In genomic region chr16:17466875-17467663, GRCm38 (mm10) we compare ENCODE assay signal across 31 mouse cellular contexts. TPM values are rescaled to one million over a fixed set of nuclear protein-coding genes. Genes with fewer than 3 reads are reported as not detected.
DNase-seq lines count a peak whose midpoint lies in the region; ATAC-seq and TF ChIP-seq lines count a peak whose summit lies in the region.
"Had no signal": no experiment of that assay in that cellular context is flagged by ENCODE, and none has a peak within 500 bp of the region (broad histone marks: within the 10 kb centered on the region; RNA-seq: fewer than 3 reads in every experiment).

No protein-coding gene starts in this region.

- H3K27ac ChIP-seq in kidney, adult 2 months (ENCODE audit: insufficient read depth, low read depth, low read length) = no peak overlapping the region
- H3K27ac ChIP-seq in kidney, embryonic 16.5 days (ENCODE audit: low read length) = no peak overlapping the region
- H3K27ac ChIP-seq in intestine, postnatal 0 days (ENCODE audit: low read depth, low read length) = peak overlapping the region; percentile 55
- H3K27ac ChIP-seq: embryonic facial prominence, embryonic 12.5 days; embryonic facial prominence, embryonic 15.5 days; forebrain, embryonic 12.5 days; forebrain, embryonic 15.5 days; gastrocnemius, adult 2 months; heart, embryonic 15.5 days; hindbrain, embryonic 14.5 days; hindbrain, postnatal 0 days had no signal

- DNase-seq in kidney, adult 2 months = peak; percentile 17
- DNase-seq in brain, embryonic 14.5 days (ENCODE audit: low read depth) = peak; percentile 15
- peak; percentile 27 for DNase-seq in yolk sac, embryonic 10.5 days (ENCODE audit: low spot score)
- no peak for DNase-seq in spleen, adult 12 weeks (ENCODE audit: low spot score)
- DNase-seq in lung, postnatal 25 days (ENCODE audit: low spot score) = no peak
- DNase-seq: adrenal gland, adult 2 months; adrenal gland, postnatal 14 days; cerebellum, adult 11 months; cerebellum, adult 2 months; cerebellum, adult 9-11 months; cerebellum, postnatal 25 days; gastrocnemius, adult 2 months; gastrocnemius, postnatal 14 days; heart, adult 18-20 months; heart, postnatal 10 days; heart, postnatal 4 days had no signal

- H3K9ac ChIP-seq in kidney, embryonic 16.5 days (replicated peaks; ENCODE audit: low read length) = no peak overlapping the region
- H3K9ac ChIP-seq in intestine, postnatal 0 days (ENCODE audit: low read depth, low read length) = no peak overlapping the region
- H3K9ac ChIP-seq: embryonic facial prominence, embryonic 12.5 days; embryonic facial prominence, embryonic 15.5 days; forebrain, embryonic 12.5 days; forebrain, embryonic 15.5 days; heart, embryonic 12.5 days; heart, embryonic 15.5 days; hindbrain, embryonic 14.5 days had no signal

- no peak for TF ChIP-seq POLR2A in kidney, adult 2 months (IDR thresholded peaks at IDR 0.05; ENCODE audit: low read depth, low read length)
- no peak for TF ChIP-seq POLR2A in brain, embryonic 14.5 days (IDR thresholded peaks at IDR 0.05; ENCODE audit: borderline replicate concordance, extremely low read depth, insufficient read depth, insufficient read length, poor library complexity, severe bottlenecking)

- peaks cover 4% of the 10 kb centered on the region; the same call in 1 of the 2 replicates for H3K36me3 ChIP-seq in kidney, adult 2 months (ENCODE audit: control insufficient read depth, insufficient read depth, low read length)
- H3K36me3 ChIP-seq in kidney, embryonic 16.5 days (ENCODE audit: insufficient read depth, low read length) = peaks cover 14% of the 10 kb centered on the region
- peaks cover 21% of the 10 kb centered on the region for H3K36me3 ChIP-seq in intestine, postnatal 0 days (ENCODE audit: control insufficient read depth, insufficient read depth)

- WGBS in kidney, adult 2 months = 63% methylated on average over 4 of the region's 4 CpGs
- WGBS in kidney, embryonic 16.5 days = 84% methylated on average over 4 of the region's 4 CpGs
- WGBS in intestine, postnatal 0 days = 54% methylated on average over 4 of the region's 4 CpGs

- peaks cover 11% of the 10 kb centered on the region; the same call in 1 of the 2 replicates for H3K4me1 ChIP-seq in kidney, adult 2 months (ENCODE audit: control insufficient read depth, insufficient read depth, low read length)
- no peaks in the 10 kb centered on the region for H3K4me1 ChIP-seq in kidney, embryonic 16.5 days (ENCODE audit: insufficient read depth, low read length)
- no peaks in the 10 kb centered on the region for H3K4me1 ChIP-seq in intestine, postnatal 0 days (replicated peaks; ENCODE audit: control insufficient read depth, insufficient read depth, low read length)
- H3K4me1 ChIP-seq: embryonic facial prominence, embryonic 12.5 days; embryonic facial prominence, embryonic 15.5 days; forebrain, embryonic 12.5 days; forebrain, embryonic 15.5 days had no signal

- H3K4me3 ChIP-seq in kidney, adult 2 months (ENCODE audit: insufficient read depth, low read depth, low read length) = no peak overlapping the region
- no peak overlapping the region for H3K4me3 ChIP-seq in kidney, embryonic 16.5 days (ENCODE audit: low read length)
- H3K4me3 ChIP-seq in intestine, postnatal 0 days (ENCODE audit: low read depth, low read length) = no peak overlapping the region
- H3K4me3 ChIP-seq: embryonic facial prominence, embryonic 12.5 days; embryonic facial prominence, embryonic 15.5 days; forebrain, embryonic 12.5 days; forebrain, embryonic 15.5 days; gastrocnemius, adult 2 months; heart, embryonic 12.5 days; heart, embryonic 15.5 days had no signal

- no peak for TF ChIP-seq CTCF in kidney, adult 2 months (conservative IDR thresholded peaks at IDR 0.05; ENCODE audit: insufficient read depth, insufficient read length, low read depth, low read length)
- TF ChIP-seq CTCF in brain, embryonic 14.5 days (IDR thresholded peaks at IDR 0.05; ENCODE audit: borderline replicate concordance, extremely low read depth, insufficient read depth, insufficient read length) = no peak
- TF ChIP-seq CTCF in intestine, postnatal 0 days (IDR thresholded peaks at IDR 0.05; ENCODE audit: low read depth) = no peak

- H3K9me3 ChIP-seq in kidney, embryonic 16.5 days (ENCODE audit: low read length) = no peaks in the 10 kb centered on the region
- H3K9me3 ChIP-seq in intestine, postnatal 0 days (ENCODE audit: control insufficient read depth) = no peaks in the 10 kb centered on the region
- H3K9me3 ChIP-seq: embryonic facial prominence, embryonic 12.5 days; embryonic facial prominence, embryonic 15.5 days; forebrain, embryonic 12.5 days; forebrain, embryonic 15.5 days; G1E; heart, embryonic 12.5 days; heart, embryonic 15.5 days had no signal

- no peaks in the 10 kb centered on the region for H3K27me3 ChIP-seq in kidney, adult 2 months (replicated peaks; ENCODE audit: control insufficient read depth, insufficient read depth, low read length)
- H3K27me3 ChIP-seq in kidney, embryonic 16.5 days (ENCODE audit: insufficient read depth, low read length) = no peaks in the 10 kb centered on the region
- no peaks in the 10 kb centered on the region for H3K27me3 ChIP-seq in intestine, postnatal 0 days (replicated peaks; ENCODE audit: control insufficient read depth, insufficient read depth, low read length)
- H3K27me3 ChIP-seq: embryonic facial prominence, embryonic 12.5 days; embryonic facial prominence, embryonic 15.5 days; forebrain, embryonic 12.5 days; forebrain, embryonic 15.5 days; heart, embryonic 12.5 days; heart, embryonic 15.5 days; Patski had no signal

- H3K4me2 ChIP-seq in kidney, embryonic 16.5 days (replicated peaks; ENCODE audit: low read depth, low read length) = no peak overlapping the region
- H3K4me2 ChIP-seq in intestine, postnatal 0 days (replicated peaks; ENCODE audit: low read depth) = 0 out of 2 replicates have a peak overlapping the region, but pooled peaks have one; percentile 25
- H3K4me2 ChIP-seq: embryonic facial prominence, embryonic 12.5 days; embryonic facial prominence, embryonic 15.5 days; forebrain, embryonic 12.5 days; forebrain, embryonic 15.5 days; heart, embryonic 12.5 days; heart, embryonic 15.5 days; hindbrain, embryonic 14.5 days had no signal

- ATAC-seq in kidney, embryonic 16.5 days (ENCODE audit: low FRiP score, low TSS enrichment) = no peak
- peak; percentile 73; the same call in 1 of the 2 replicates for ATAC-seq in intestine, postnatal 0 days
- no peak for ATAC-seq in activated CD4-positive, CD25-positive, alpha-beta regulatory T cell, adult 4 months
- ATAC-seq: forebrain, embryonic 15.5 days; hindbrain, postnatal 0 days; inflammation-experienced regulatory T-cells, adult 6 months; Patski had no signal

RNA-seq across cellular contexts. Expression of gene Crkl, which starts 15.3 kb away (rescaled TPM):
- polyA plus RNA-seq in kidney, adult 2 months (2012; rRNA removed) = 34.4 and 43.3 TPM in 2 replicates
- 77.6 and 78.5 TPM in 2 replicates for polyA plus RNA-seq in kidney, embryonic 16.5 days (2015; fragmentation: Nextera tagmentation; extraction: Ambion mirVana)
- polyA plus RNA-seq in brain, embryonic 14.5 days (2012; rRNA removed) = 58.5 and 66.4 TPM in 2 replicates
- 29.9 and 36.9 TPM in 2 replicates for polyA plus RNA-seq in intestine, postnatal 0 days (2015; fragmentation: Nextera tagmentation; extraction: Ambion mirVana)
- polyA plus RNA-seq in activated CD4-positive, CD25-positive, alpha-beta regulatory T cell, adult 4 months (2017; shearing (Covaris generic)) = 10 to 100 TPM; 16.6 to 21.2 TPM

RNA-seq across cellular contexts. Expression of gene Aifm3, which starts 22.3 kb away (rescaled TPM):
- 11.7 and 14.8 TPM in 2 replicates for polyA plus RNA-seq in kidney, adult 2 months (2012; rRNA removed)
- 3.4 and 3.6 TPM in 2 replicates for polyA plus RNA-seq in kidney, embryonic 16.5 days (2015; fragmentation: Nextera tagmentation; extraction: Ambion mirVana)
- 16.6 and 17.4 TPM in 2 replicates for polyA plus RNA-seq in brain, embryonic 14.5 days (2012; rRNA removed)
- 7.2 and 8.6 TPM in 2 replicates for polyA plus RNA-seq in intestine, postnatal 0 days (2015; fragmentation: Nextera tagmentation; extraction: Ambion mirVana)
- not detected for polyA plus RNA-seq in activated CD4-positive, CD25-positive, alpha-beta regulatory T cell, adult 4 months (2017; shearing (Covaris generic))
- polyA plus RNA-seq: C2C12; G1E; inflammation-experienced regulatory T-cells, adult 6 months had no signal

RNA-seq across cellular contexts. Expression of gene Lztr1, which starts 41.4 kb away (rescaled TPM):
- 295 and 386 TPM in 2 replicates for polyA plus RNA-seq in kidney, adult 2 months (2012; rRNA removed)
- 102 and 113 TPM in 2 replicates for polyA plus RNA-seq in kidney, embryonic 16.5 days (2015; fragmentation: Nextera tagmentation; extraction: Ambion mirVana)
- 309 and 395 TPM in 2 replicates for polyA plus RNA-seq in brain, embryonic 14.5 days (2012; rRNA removed)
- 129 and 137 TPM in 2 replicates for polyA plus RNA-seq in intestine, postnatal 0 days (2015; fragmentation: Nextera tagmentation; extraction: Ambion mirVana)
- polyA plus RNA-seq in activated CD4-positive, CD25-positive, alpha-beta regulatory T cell, adult 4 months (2017; shearing (Covaris generic)) = 10 to 100 TPM; 41.0 to 47.1 TPM

Comparison
In these comparisons a context has a peak if more than half of its experiments do, and no peak if none do; other contexts are left out.
1. DNase-seq: peak in kidney, adult 2 months (single experiment), brain, embryonic 14.5 days (single experiment) and yolk sac, embryonic 10.5 days (single experiment); none in spleen, adult 12 weeks (single experiment) and lung, postnatal 25 days (single experiment).